Mouse (Mus musculus) small intestine, adult 2 months (tissue): ENCODE data around the gene Gosr2.

Source experiments
- CTCF ChIP-seq: fragments of 200-500 bp; IDR thresholded peaks from 2 replicates; pipeline ENCODE4 v1.5.1; 2012; ENCODE audit warnings: low read depth, mild to moderate bottlenecking, control low read depth, inconsistent platforms, low read length, moderate library complexity, mixed read lengths; ENCODE audit not compliant: insufficient replicate concordance, insufficient read length; ENCODE audit errors: extremely low read depth
- POLR2A ChIP-seq: fragments of 200-500 bp; IDR thresholded peaks from 2 replicates; pipeline ENCODE4 v1.6.1; 2012; ENCODE audit warnings: low read depth, mild to moderate bottlenecking, control low read depth, inconsistent platforms, low read length, moderate library complexity

- TF ChIP-seq POLR2A: no peak
- TF ChIP-seq CTCF: no peak
These were observed 13.9 kb downstream of the Gosr2 start for GRCm38 (mm10) chr11:103683667-103684334.
